Mouse (Mus musculus) liver, adult 2 months (tissue): ENCODE data around the gene Calhm2.

Source experiments
- CTCF ChIP-seq: fragments of 200-500 bp; IDR thresholded peaks from 2 replicates; pipeline ENCODE4 v1.5.1; 2011; ENCODE audit warnings: low read depth, low read length, control low read depth
- POLR2A ChIP-seq: fragments of 200-500 bp; IDR thresholded peaks from 2 replicates; pipeline ENCODE4 v1.6.1; 2011; ENCODE audit warnings: low read length, control low read depth; ENCODE audit not compliant: insufficient read depth; ENCODE audit errors: extremely low read depth

DNA sequence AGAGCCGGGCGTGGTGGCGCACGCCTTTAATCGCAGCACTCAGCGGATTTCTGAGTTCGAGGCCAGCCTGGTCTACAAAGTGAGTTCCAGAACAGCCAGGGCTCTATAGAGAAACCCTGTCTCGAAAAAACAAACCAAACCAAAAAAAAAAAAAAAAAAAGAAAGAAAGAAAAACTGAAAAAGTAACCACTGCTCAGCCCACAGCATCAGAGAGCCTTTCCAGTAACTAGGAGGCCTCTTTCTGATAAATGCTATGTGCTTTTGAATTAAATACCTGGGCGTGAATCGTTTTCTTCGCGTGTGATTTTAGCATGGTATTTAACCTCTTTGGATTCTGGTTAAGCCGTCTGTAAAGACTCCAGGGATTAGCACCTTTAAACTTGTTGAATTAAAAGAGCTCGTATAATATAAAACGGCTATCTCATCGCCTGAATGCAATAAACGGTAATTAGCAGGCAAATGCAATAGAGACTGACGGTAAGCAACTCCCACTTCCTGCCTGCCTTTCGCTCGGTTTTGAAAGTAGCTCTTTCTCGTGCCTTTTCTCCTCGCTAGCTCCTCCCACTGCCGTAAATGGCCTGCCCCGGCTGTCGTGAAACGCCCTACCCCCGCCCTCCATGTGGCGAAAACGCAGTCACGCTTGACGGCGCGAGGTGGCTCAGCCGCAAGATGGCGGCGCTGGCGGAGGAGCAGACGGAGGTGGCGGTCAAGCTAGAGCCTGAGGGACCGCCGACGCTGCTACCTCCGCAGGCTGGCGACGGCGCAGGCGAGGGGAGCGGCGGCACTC, 70.8 kb downstream of the Calhm2 start, which contains the start of gene Taf5:
- TF ChIP-seq CTCF (no peak), POLR2A (peak; percentile 87)
